Mouse (Mus musculus): ENCODE measurements around the gene Col5a3.

DNA sequence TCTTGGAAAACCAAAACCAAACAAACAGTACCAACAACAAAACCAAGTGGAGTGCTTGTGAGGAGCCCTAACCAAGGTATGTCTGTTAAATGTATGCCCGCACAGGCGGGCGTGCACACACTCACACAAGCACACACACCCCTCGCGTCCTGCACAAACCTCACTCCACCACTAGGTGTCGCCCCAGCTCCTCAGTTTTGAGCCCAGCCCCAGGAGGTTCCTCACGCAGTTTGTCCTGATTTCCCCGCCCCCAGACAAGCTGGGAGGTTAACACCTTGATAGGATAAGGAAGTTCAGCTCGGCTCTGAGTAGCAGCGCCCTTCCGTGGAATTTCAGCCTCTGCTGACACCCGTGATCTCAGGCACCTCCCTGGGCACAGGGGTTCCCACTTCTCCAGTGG, 74.5 kb downstream of the Col5a3 start:
- TF ChIP-seq CEBPB (IDR thresholded peaks at IDR 0.05; ENCODE audit: insufficient read depth, poor library complexity, severe bottlenecking) (no peak), MYOD1 (IDR thresholded peaks at IDR 0.05; ENCODE audit: control insufficient read depth in 1 of 3, insufficient read length in 2 of 3, low read depth in 2 of 3) (no peak), POLR2A (IDR thresholded peaks at IDR 0.05; ENCODE audit: insufficient read length, low read depth) (no peak)

Measured in myocyte (in vitro differentiated cells).